Mouse (Mus musculus): ENCODE data around the gene Grb10.

The Grb10 gene

DNA sequence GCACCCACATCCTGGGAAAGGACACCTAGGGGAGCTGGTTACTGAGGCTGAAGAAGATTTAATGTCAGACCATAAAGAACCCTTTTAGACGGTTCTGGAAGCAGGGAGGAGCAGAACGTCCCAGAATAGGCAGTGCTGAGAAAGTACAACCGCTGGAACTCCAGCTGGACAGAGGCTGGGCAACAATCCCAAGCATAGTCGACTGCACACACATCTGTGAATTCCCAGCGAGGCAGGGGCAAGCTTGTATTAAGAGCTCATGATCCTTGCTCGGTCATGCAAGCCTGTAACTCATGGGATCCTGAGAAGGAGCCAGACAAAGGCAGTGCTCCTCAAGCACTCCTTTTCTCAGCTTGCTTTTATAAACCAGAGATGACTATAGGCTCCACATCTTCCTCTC, 69.7 kb downstream of the Grb10 start:
- no peak for DNase-seq (ENCODE audit: low read depth, low spot score)

DNA sequence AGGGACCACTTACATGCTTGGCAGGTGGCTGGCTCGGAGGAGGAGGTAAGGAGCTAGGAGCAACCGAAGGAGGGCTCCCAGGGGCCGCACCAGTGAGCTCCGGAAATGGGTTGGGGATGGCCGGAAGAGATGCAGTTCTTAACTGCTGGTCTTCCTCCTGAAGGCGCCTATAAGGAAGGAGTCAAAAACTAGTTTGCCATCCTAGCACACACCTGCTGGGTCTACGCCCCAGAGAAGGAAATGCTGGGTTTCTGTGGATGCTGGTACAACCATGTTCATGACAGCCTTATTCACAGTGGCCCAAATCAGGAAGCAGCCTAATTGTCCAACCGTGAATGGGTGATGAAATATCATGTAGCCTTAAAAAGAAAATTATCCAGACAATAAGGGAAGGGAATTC, 71.0 kb downstream of the Grb10 start:
- no peak for DNase-seq (ENCODE audit: low read depth, low spot score)

DNA sequence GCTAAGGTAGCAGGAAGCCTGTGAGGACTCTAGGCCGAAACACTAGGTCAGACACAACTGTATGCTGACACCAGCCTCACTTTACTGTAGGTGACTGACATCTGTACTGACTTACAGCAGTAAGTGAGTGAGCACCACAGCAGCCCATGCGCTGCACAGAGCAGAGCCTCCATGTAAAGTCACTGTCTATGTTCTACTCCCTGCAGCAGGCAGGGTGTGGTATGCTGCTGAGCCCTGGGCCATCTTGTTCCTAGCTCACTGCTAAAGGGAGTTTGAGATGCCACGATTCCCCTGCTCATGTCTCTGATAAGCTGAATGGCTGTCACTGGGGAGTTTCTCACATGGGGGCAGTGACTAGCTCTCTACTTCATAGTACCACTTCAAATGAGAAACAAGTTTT, 72.3 kb downstream of the Grb10 start:
- no peak for DNase-seq (ENCODE audit: low read depth, low spot score)

DNA sequence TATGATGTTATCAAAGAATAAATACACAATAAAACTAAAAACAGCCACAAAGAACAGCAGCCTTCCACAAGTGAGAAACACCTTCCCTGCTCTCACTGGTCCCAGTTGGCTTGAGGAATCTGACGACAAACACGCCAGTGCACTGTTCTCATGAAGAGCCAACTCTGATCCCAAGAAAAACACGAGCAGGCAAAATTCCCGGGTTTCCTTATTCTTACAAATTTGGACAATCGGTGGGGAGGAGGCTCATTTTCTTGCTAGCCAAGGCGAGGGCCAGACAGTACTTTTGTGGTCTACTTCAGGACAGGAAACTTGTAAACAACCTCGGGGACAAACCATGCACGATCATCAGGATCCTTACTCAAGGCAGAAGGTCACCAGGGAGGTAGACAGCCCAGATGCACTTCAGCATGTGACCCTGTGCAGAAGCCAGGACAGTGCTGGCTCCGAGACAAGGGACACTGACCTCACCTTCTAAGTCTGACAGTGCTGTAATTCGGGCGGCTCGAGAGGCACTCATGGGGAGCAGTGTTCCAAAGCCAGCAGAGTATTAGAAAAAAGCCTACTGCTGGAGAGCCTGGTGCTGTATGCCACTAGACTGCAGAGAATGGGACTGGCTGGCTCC, 72.9 kb downstream of the Grb10 start:
- DNase-seq (ENCODE audit: low read depth, low spot score) = no peak

DNA sequence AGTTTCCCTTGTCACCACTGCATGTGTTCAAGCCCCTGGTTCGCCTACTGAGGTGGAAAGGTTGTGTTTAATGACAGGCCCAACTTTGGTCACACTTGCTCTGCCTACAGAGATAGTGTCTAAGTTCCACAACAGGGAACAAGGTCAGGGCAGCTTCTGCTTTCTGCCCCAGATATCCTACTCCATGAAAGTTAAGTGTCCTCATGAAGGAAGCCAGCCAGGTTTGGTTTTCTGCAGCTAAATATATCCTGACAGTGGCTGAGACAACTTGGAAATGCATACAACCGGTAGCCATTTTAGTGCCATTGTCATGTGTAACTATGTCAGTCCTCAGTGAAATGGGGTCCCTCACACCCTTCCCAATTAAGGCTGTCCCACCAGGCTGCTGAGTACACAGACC, 73.8 kb downstream of the Grb10 start:
- DNase-seq (ENCODE audit: low read depth, low spot score) = no peak

DNA sequence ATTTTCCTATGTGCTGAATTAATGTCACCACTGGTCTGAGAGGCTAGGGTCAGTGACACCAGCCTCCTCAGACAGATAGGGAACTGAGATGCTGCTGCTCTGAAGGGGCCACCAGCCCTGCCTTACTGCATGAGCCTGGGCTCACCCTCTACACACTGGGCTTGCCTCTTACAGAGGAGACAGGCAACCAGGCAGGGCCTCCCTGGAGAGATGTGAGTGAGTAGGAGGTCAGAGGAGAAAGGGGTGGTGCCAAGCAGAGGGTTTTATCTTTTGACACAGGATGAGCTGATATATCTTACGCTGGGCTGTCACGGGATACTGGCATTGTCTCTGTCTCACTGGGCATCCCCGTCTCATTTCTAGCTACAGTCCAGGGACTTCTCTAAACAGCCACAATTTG, 74.9 kb downstream of the Grb10 start:
- no peak for DNase-seq (ENCODE audit: low read depth, low spot score)

DNA sequence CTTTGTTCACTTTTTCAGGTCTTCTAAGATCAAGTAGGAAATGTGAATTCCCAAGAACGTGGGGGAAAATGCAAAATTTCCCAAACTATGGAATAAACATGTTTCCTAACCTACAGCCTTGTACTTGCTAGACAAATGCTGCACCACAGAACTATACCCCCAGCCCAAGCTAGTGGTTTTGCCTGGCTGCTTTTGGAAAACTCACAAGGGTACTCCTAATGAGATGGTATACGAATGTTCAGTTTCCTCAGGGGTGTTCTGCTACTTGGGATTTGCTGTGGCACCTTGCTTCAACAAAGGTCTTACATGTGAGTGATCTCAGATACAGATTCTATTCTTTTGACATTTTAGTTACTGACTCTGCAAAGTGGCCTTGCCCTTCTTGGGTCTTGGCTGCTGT, 75.4 kb downstream of the Grb10 start:
- no peak for DNase-seq (ENCODE audit: low read depth, low spot score)

DNA sequence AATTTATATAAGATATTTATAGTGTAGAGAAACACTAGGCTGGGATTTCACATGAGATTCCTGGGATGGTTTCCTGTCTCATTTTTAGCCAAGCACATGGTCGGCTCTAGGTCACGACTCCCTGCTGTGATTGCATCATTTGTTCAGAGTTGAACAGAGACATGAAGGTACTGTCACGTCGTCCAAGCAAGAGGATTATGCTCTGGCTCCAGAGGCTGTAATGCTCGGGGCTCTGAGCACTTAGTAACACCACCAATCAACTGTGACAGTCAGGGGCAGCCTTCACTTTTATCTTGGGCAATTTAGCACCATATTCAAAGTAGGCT, 75.9 kb downstream of the Grb10 start:
- no peak for DNase-seq (ENCODE audit: low read depth, low spot score)

DNA sequence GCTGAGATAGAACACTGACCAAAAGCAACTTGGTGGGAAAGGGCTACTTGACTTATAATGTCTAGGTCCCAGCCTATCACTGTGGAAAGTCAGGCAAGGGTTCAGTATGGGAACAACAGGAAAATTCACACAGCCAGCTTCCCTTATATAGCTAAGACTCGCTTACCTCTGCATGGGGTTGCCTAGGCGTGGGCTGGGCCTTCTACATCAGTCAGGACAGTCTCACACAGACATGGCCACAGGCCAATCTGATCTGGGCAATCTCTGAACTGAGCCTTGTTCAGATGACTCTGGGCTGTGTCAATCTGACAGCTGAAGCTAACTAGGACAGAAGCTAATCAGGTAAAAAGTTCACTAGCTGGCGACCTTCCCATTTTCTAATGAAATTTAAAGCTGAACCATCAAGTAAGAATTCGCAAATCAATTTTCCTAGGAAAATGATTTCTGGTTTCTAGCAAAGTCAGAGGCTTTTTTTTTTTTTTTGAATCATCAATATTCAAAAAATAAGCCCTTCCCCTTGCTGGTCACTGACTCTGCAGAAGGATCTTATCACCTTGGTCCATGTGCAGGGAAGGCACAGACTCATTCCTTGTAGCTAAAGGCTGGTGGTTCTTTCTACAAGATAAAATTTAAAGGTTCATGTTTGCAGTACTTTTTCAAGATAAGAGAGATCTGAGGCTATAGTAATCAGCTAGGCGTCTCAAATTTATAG, 76.4 kb downstream of the Grb10 start:
- DNase-seq (ENCODE audit: low read depth, low spot score) = no peak

DNA sequence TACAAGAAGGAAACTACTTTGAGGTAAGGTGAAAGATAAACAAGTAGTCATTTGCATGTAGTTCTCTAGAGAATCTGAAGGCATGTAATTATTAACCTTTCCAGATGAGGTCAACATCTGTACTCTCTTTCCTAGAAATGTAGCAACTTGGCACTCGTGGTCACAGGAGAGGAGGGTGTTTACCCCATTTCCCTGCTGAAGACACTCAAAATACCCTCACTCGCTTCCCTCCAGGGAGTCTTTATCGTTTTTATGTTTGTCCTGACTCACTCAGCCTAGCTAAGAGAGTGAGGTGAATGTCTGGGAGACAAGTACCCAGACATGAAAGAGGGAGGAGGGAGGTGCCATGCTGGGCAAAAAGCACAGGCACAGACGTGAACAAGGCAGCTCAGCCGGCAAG, 77.6 kb downstream of the Grb10 start:
- DNase-seq (ENCODE audit: low read depth, low spot score) = no peak

DNA sequence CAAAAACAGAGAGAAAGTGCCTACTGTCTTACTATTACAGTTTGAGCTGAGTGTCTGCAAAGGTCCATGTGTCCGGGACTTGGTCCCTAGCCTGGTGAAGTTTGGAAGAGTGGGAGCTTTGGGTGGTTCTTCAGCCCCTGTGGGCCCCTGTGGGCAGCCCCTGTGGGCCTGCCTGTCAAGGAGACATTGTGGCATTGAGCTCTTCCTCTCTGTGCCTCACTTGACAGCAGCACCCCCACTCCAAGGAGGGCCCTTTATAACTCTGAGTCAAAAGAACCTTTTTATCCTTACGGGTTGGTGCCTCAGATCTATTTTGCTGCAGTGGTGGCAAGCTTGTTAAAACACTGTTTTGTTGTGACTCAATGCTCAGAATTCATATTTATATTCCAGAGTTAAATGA, 78.3 kb downstream of the Grb10 start:
- no peak for DNase-seq (ENCODE audit: low read depth, low spot score)

DNA sequence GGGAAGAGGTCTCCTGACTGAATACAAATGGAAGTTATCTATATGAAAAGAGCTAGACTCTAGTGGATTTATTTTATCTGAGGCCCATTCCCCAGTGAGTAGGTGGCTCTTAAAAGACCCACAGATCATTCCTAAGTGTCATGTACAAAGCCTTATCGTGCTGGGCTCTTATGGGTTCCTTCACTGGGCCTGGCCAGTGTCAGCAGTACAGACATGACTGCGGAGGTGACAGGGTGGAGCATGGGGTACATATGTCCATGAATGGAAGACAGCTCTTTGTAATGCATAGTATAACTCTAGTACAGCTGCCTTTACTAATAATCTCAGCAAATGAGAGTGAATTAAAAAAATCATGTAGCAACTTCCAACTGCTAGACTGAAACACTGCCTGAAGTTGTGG, 80.0 kb downstream of the Grb10 start:
- no peak for DNase-seq (ENCODE audit: low read depth, low spot score)

DNA sequence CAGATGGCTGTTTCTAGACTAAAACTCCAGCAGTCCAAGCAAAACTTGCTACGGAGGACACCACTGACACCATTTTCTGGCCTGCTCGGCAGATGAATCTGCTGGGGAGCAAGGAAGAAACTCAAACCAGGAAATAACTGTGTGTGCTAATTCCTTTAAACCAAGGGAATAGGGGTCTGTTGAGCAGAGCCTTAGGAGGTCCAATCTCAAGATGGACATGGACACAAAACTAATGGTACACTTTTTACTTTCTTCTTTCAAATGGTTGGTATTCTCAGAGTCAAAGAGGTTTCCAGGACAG, 80.5 kb downstream of the Grb10 start:
- no peak for DNase-seq (ENCODE audit: low read depth, low spot score)

DNA sequence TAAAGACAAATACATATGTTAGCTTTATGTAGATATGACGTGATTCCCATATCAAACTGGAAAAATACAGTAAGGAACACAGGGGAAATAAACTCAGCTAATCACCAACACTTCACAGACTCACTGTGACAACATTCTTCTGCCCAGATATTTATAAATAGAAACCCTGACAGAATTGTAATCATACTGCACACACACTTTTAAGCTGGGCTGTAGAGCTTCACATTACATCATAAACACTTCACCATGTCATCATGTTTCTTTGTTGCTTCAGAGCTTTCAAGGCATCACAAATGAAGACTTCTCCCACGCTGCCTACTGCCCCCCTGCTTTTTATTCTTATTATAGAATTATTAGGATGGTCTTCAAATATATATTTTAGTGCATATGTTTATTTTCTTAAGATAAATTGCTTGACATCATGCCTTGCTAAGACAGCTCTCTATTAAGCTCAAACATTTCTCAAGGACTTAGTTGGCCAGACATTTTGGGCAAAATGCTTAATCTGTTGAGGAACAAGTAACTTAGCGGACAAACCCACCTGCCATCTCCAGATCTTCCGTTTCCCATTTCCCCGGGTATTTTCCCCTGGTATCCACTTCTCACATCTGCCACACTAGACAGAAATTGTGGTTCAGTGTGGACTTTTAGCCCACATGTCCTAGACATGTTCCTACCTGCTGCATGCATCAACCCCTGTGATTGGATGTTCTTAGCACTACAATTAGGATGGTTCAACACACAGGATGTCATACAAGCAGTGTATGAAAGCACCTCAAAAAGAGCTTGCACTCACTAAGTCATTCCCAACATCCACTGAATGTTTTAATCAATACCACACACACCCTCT, 81.0 kb downstream of the Grb10 start:
- no peak for DNase-seq (ENCODE audit: low read depth, low spot score)

DNA sequence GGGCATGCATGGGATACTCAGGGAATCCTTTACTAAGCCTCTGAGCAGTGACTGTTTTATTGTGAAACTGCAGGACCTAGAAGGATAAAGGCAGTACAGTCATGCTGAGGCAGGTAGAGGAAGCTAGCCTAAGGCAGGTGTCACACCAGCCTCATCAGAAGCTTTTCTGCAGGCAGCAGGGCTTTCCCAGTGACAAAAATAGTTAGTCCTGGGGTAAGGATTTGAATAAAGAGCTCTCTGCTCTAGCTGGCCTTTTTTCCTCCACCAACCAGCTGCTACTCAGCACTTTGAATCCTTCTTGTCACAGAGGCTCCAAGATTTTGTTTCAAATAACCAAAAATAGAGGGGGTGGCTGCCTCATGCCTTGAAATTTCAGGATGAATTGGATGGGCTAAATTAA, 82.7 kb downstream of the Grb10 start:
- no peak for DNase-seq (ENCODE audit: low read depth, low spot score)

DNA sequence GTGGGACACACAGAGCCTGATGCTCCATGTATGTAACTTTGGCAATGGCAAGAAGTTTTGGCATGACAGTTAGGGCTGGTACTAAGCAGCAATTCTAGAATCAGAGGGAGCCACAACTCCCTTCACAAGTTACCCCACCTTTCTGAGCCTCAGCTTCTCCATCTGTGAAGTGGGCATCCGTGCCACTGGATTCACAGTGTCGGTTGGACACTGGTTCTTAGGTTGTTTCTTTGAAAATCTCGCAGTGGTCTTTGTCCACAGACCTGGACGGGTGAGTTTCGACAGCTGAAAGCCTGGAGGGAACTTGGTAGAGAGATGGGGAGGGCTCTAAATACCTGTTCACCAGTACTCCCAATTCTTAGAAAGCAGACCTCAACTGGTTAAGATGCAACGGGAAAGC, 83.9 kb downstream of the Grb10 start:
- no peak for DNase-seq (ENCODE audit: low read depth, low spot score)

DNA sequence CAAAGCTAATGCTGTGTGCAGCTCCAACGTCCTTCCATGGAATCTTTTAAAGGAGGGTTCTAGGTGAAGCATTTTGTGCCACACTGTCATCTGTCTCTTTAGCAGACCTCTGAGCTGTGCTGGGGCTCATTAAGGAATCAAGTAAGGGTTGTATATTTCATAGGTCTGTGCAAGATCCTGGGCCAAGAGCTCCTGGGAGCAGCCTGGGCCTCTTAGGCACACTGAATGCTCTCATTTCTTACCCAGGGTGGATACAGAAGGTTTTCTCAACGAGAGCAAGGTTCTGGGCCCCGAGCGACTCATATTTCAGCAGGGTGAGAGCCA, 84.4 kb downstream of the Grb10 start:
- DNase-seq (ENCODE audit: low read depth, low spot score) = no peak

DNA sequence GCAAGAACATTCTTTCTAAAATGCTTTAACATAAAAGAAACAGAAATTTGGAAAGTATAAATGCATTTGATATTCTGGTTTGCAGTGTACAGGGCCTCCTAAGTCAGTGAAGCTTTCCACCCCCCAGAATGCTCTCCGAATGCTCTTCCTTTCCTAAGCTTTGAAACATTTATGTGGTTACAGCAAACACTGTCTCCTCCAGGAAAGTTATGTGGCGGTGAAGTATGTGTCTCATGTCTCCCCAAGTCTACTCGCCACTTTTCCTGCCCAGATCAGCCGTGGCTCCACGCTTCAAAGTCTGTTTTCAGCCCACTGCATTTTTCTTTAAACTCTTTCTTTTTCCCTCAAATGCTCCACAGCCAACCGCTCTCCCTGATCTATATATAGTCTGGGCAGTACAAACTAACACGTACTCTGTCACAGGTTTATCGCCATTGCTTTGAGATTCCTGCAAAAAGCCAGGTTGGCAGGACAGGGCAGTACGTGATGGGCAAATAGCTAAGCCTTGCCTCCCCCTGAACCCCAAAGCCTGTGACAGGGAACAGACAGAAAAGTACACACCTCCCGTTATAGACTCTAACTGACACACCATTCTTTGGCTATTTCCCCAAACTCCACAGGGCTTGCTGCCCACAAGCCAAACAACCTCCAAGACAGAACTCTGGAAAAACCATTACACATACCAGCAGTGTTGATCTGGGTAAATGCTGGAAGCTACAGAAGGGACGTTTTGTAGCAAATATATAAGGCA, 84.9 kb downstream of the Grb10 start:
- no peak for DNase-seq (ENCODE audit: low read depth, low spot score)

DNA sequence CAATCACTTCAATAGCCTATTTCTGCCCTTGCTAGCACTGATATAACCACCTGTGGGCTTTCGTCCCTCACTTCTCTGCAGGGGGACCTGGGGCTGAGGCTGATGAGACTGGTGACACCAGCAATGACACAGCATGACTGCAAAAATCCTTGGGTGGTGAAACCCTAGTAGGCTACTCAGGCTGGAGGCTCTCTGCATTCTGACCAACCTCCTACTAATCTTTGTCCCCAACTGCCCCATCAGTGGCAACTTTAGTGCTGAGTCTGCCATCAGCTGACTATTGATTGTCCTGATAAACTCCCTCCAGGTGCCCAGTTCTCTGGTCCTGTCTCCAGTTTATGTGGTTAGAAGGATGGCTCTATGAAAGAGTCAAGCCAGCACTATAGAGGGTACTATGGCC, 85.9 kb downstream of the Grb10 start:
- DNase-seq (ENCODE audit: low read depth, low spot score) = no peak

DNA sequence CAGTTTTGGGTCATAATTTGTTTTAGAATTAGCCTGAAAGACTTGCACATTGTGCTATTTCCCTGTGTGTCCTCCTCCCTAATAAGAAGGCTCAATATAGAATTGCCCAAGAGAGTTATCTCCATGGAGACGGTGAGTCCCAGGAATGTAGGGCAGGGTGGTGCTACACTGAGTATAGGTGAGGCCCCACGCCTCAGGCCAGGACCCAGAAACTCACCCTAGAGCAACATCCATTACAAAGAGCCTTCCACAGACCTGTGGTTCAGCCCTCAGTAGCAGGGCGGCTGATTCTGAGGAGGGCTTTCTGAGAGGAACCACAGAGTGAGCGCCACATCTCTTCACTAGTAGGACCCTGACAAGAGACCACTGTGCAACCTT, 89.5 kb downstream of the Grb10 start:
- no peak for DNase-seq (ENCODE audit: low read depth, low spot score)

DNA sequence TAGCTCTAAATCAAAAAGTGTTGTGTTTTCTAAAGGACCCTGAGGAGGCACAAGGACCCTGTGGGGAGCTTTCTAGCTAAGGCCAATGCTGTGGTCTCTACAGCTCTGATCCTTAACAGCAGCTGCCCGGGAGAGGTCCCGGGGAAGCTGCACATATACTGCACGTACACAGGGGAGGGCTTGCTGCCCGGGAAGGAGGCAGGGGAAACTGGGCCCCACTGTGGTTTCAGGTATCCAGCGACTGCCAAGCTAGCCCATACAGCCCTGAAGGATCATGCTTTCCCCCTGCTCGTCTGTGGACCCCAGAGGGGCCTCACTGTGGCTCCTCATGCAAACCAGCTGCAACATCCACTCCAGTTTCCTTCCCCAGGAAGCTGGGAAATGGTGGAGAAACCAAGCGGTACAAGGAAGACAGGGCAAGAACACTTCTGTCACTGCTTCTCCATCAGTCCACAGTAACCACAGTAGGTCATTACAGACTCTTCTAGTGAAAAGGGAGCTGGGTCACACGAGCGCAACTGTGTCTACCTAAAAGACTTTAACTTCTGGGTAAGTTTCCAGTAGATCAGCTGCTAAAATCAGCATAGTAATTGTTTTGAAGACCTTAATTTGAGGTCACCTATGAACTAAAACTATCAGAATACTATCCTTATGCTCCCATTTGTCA, 90.0 kb downstream of the Grb10 start:
- no peak for DNase-seq (ENCODE audit: low read depth, low spot score)

DNA sequence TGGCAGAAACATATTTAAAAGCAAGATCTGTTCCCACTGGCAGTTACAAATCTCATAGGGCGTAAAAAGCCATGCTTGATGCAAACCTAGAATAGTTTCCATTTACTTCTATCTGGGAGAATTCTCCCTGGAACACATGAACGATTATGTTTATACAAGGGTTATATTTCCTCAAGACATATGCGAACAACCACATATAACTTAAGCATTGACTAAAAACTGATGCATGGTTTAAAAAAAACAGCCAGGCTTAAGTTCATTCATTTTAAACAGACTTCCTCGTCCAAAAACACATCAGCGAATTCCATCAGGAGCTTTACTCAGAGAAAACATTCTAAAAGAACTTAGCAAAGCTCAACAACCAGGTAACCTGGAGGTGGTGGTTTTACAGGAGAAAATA, 90.6 kb downstream of the Grb10 start:
- DNase-seq (ENCODE audit: low read depth, low spot score) = no peak

Data from telencephalon, adult 2 months (tissue).